ENCODE assay signal across 9 mouse cellular contexts in the genomic region with DNA sequence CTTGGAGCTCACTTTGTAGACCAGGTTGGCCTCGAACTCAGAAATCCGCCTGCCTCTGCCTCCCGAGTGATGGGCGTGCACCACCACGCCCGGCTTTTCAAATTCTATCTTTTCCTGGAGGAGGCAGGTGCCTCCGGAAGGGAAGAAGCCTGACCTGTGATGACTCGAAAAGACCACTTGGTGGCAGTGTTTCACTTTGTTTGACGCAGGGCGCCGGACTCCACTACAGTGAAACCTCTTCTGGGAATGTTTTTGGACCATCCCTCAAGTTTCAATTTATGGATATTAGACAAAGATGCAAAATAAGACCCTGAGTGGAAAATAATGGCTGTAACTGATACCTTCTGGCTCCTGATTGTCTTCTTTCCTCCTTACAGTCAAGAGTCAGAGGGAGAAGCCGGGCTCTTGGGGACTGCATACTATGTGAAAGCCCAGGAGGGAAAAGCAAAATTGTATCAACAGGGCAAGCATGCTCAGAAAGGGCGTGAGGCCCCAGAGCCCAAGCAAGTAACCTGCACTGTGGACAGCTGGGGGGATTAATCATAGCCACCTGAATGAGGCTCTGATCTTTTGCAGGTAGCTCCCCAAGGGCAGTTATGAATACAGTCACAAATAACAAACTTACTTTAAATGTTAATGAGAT. TPM values are rescaled to one million over a fixed set of nuclear protein-coding genes. Genes with fewer than 3 reads are reported as not detected.
DNase-seq lines count a peak whose midpoint lies in the region; ATAC-seq and TF ChIP-seq lines count a peak whose summit lies in the region.
"Had no signal": no experiment of that assay in that cellular context is flagged by ENCODE, and none has a peak within 500 bp of the region (broad histone marks: within the 10 kb centered on the region; RNA-seq: fewer than 3 reads in every experiment).

No protein-coding gene starts in this region.

- no peak for ATAC-seq in forebrain, embryonic 11.5 days (replicated peaks; ENCODE audit: low FRiP score)
- no peak for ATAC-seq in liver, postnatal 0 days

- no peak for TF ChIP-seq EP300 in liver, postnatal 0 days (IDR thresholded peaks at IDR 0.05; ENCODE audit: low read depth)

- no peaks in the 10 kb centered on the region for H3K36me3 ChIP-seq in forebrain, embryonic 11.5 days (ENCODE audit: control insufficient read depth, insufficient read depth, low read length)
- H3K36me3 ChIP-seq in liver, postnatal 0 days (replicated peaks; ENCODE audit: insufficient read depth, low read length) = no peaks in the 10 kb centered on the region
- H3K36me3 ChIP-seq: limb, embryonic 13.5 days had no signal

- no peak overlapping the region for H3K27ac ChIP-seq in forebrain, embryonic 11.5 days (ENCODE audit: low read depth, low read length)
- H3K27ac ChIP-seq in liver, postnatal 0 days (ENCODE audit: low read depth) = no peak overlapping the region
- H3K27ac ChIP-seq: limb, embryonic 13.5 days had no signal

- H3K27me3 ChIP-seq in forebrain, embryonic 11.5 days (ENCODE audit: control insufficient read depth, insufficient read depth, low read length) = no peaks in the 10 kb centered on the region
- 0 out of 2 replicates have a peak, but pooled peaks cover 4% of the 10 kb centered on the region for H3K27me3 ChIP-seq in liver, postnatal 0 days (ENCODE audit: insufficient read depth, low read length)

- H3K4me3 ChIP-seq in forebrain, embryonic 11.5 days (ENCODE audit: low read depth, low read length) = no peak overlapping the region
- H3K4me3 ChIP-seq in liver, postnatal 0 days (ENCODE audit: low read depth, low read length) = no peak overlapping the region
- H3K4me3 ChIP-seq: limb, embryonic 13.5 days had no signal

- H3K9ac ChIP-seq in forebrain, embryonic 11.5 days (ENCODE audit: low read length) = no peak overlapping the region
- H3K9ac ChIP-seq in liver, postnatal 0 days (replicated peaks) = no peak overlapping the region
- H3K9ac ChIP-seq: limb, embryonic 13.5 days had no signal

- H3K9me3 ChIP-seq in forebrain, embryonic 11.5 days (ENCODE audit: control insufficient read depth, low read length) = no peaks in the 10 kb centered on the region
- H3K9me3 ChIP-seq in liver, postnatal 0 days (ENCODE audit: low read length) = no peaks in the 10 kb centered on the region
- H3K9me3 ChIP-seq: limb, embryonic 13.5 days had no signal

- TF ChIP-seq CTCF in liver, postnatal 0 days (IDR thresholded peaks at IDR 0.05; ENCODE audit: low read depth) = peak; percentile 72

- H3K4me2 ChIP-seq in forebrain, embryonic 11.5 days (ENCODE audit: low read depth, low read length, severe bottlenecking) = no peak overlapping the region
- H3K4me2 ChIP-seq in liver, postnatal 0 days (ENCODE audit: low read depth, low read length) = no peak overlapping the region
- H3K4me2 ChIP-seq: limb, embryonic 13.5 days had no signal

- DNase-seq in urinary bladder, postnatal 25 days (ENCODE audit: low spot score) = peak; percentile 39
- no peak for DNase-seq in urinary bladder, adult 2 months (ENCODE audit: low spot score)
- DNase-seq in c-Kit-positive CD71-negative TER-119-negative erythroid progenitor cells, embryonic 14.5 days (ENCODE audit: low read depth) = peak; percentile 24
- DNase-seq in forebrain, embryonic 11.5 days (ENCODE audit: low spot score) = peak; percentile 78
- peak; percentile 73 for DNase-seq in kidney, postnatal 10 days
- DNase-seq in liver, postnatal 0 days = peak; percentile 34
- DNase-seq in right cerebral cortex, postnatal 10 days (ENCODE audit: low spot score in 2 of 2) = peak; percentile 81 to 83
- DNase-seq in T-cell, adult 2 months (ENCODE audit: low spot score) = no peak

- WGBS in forebrain, embryonic 11.5 days = 17% methylated on average over 13 of the region's 13 CpGs
- WGBS in liver, postnatal 0 days (ENCODE audit: insufficient replicate concordance) = 14% methylated on average over 13 of the region's 13 CpGs

- no peaks in the 10 kb centered on the region for H3K4me1 ChIP-seq in forebrain, embryonic 11.5 days (replicated peaks; ENCODE audit: control insufficient read depth, insufficient read depth, low read length)
- no peaks in the 10 kb centered on the region for H3K4me1 ChIP-seq in liver, postnatal 0 days (ENCODE audit: insufficient read depth)

RNA-seq across cellular contexts. Expression of a gene that starts 26.8 kb away (rescaled TPM):
- 0.06 and 0.07 TPM in 2 replicates for polyA plus RNA-seq in urinary bladder, adult 2 months (2012; rRNA removed)
- not detected in 2 replicates for polyA plus RNA-seq in forebrain, embryonic 11.5 days (2014; fragmentation: Nextera tagmentation; extraction: Ambion mirVana)
- not detected in 2 replicates for polyA plus RNA-seq in liver, postnatal 0 days (2015; fragmentation: Nextera tagmentation; extraction: Ambion mirVana)

Comparison
In these comparisons a context has a peak if more than half of its experiments do, and no peak if none do; other contexts are left out.
1. DNase-seq: peak in urinary bladder, postnatal 25 days (single experiment), c-Kit-positive CD71-negative TER-119-negative erythroid progenitor cells, embryonic 14.5 days (single experiment), forebrain, embryonic 11.5 days (single experiment), kidney, postnatal 10 days (single experiment), liver, postnatal 0 days (single experiment) and right cerebral cortex, postnatal 10 days (2 of 2); none in urinary bladder, adult 2 months (single experiment) and T-cell, adult 2 months (single experiment).